Mouse (Mus musculus) brain, embryonic 18.5 days (tissue): ENCODE data around the gene Ghrhr.

Experiments
- DNase-seq: peaks from one replicate; pipeline ENCODE4 v3.0.0-alpha.2; 2012; ENCODE audit warnings: low read depth, low spot score

Ghrhr gene

GRCm38 (mm10) chr6:55376076-55376475 lies at the start of gene Ghrhr:
Gene Ghrhr (plus strand): TSS chr6:55376295.
- no peak for DNase-seq

GRCm38 (mm10) chr6:55326299-55326698 lies 49.8 kb upstream of the Ghrhr start:
- no peak for DNase-seq

GRCm38 (mm10) chr6:55327326-55327725 lies 48.8 kb upstream of the Ghrhr start:
- no peak for DNase-seq

GRCm38 (mm10) chr6:55328179-55328578 lies 47.9 kb upstream of the Ghrhr start:
- DNase-seq, result no peak

GRCm38 (mm10) chr6:55331315-55331714 lies 44.8 kb upstream of the Ghrhr start:
- no peak for DNase-seq

GRCm38 (mm10) chr6:55332100-55332772 lies 43.9 kb upstream of the Ghrhr start:
- no peak for DNase-seq

GRCm38 (mm10) chr6:55332773-55333109 lies 43.4 kb upstream of the Ghrhr start:
- peak; percentile 26 for DNase-seq

GRCm38 (mm10) chr6:55335989-55336514 lies 40.0 kb upstream of the Ghrhr start, which contains the start of gene Aqp1:
Gene Aqp1 (plus strand): TSS chr6:55336432.
- no peak for DNase-seq

- no peak for DNase-seq
These were observed 38.9 kb upstream of the Ghrhr start for GRCm38 (mm10) chr6:55337242-55337641.

- DNase-seq, result no peak
These were observed 38.0 kb upstream of the Ghrhr start for GRCm38 (mm10) chr6:55338077-55338476.

- DNase-seq, result no peak
These were observed 36.9 kb upstream of the Ghrhr start for GRCm38 (mm10) chr6:55338934-55339825.

GRCm38 (mm10) chr6:55341688-55342087 lies 34.4 kb upstream of the Ghrhr start:
- no peak for DNase-seq

- DNase-seq, result no peak
These were observed 33.8 kb upstream of the Ghrhr start for GRCm38 (mm10) chr6:55342328-55342727.

- no peak for DNase-seq
These were observed 32.6 kb upstream of the Ghrhr start for GRCm38 (mm10) chr6:55343446-55343845.

- DNase-seq, result no peak
These were observed 31.6 kb upstream of the Ghrhr start for GRCm38 (mm10) chr6:55344291-55345016.

GRCm38 (mm10) chr6:55345264-55345663 lies 30.8 kb upstream of the Ghrhr start:
- no peak for DNase-seq

- DNase-seq, result no peak
These were observed 29.6 kb upstream of the Ghrhr start for GRCm38 (mm10) chr6:55346491-55346890.

- no peak for DNase-seq
These were observed 28.2 kb upstream of the Ghrhr start for GRCm38 (mm10) chr6:55347711-55348571.

GRCm38 (mm10) chr6:55349231-55349630 lies 26.9 kb upstream of the Ghrhr start:
- no peak for DNase-seq

GRCm38 (mm10) chr6:55350383-55350952 lies 25.6 kb upstream of the Ghrhr start:
- no peak for DNase-seq

- no peak for DNase-seq
These were observed 24.4 kb upstream of the Ghrhr start for GRCm38 (mm10) chr6:55351712-55352111.
